Mouse (Mus musculus): ENCODE results near the gene Svip. TPM values are rescaled to one million over a fixed set of nuclear protein-coding genes. Genes with fewer than 3 reads are reported as not detected.
A peak's percentile ranks its signal among the peaks of the same experiment; 100 is the strongest.

Svip gene
- total and polyA plus RNA-seq, 3 experiments: not detected

- H3K4me2 ChIP-seq (ENCODE audit: insufficient read depth, low read depth, poor library complexity, severe bottlenecking): no peak overlapping the region
- H3K27me3 ChIP-seq (replicated peaks): no peaks in the 10 kb centered on the region
- dilution Hi-C loops (cut with MboI; ENCODE audit: extremely low pct_ligation_motif_present, extremely low pct_unique_long_range_greater_than_20kb, low sequenced_read_pairs): no loop called here
- no peaks in the 10 kb centered on the region for H3K79me2 ChIP-seq (replicated peaks; ENCODE audit: control insufficient read depth, extremely low read depth, insufficient read depth, poor library complexity, severe bottlenecking)
- DNase-seq (ENCODE audit: extremely low read depth): no peak
- in situ Hi-C loops (cut with MboI; ENCODE audit: low pct_ligation_motif_present, low pct_unique_long_range_greater_than_20kb, low sequenced_read_pairs): no loop called here
- H3K36me3 ChIP-seq (replicated peaks in 1 of 2; ENCODE audit: control insufficient read depth in 1 of 2, insufficient read depth in 1 of 2, low read length in 1 of 2): no peaks in the 10 kb centered on the region
- no peak overlapping the region for H3K4me3 ChIP-seq (replicated peaks in 1 of 3; ENCODE audit: low read depth in 2 of 3, low read length in 2 of 3, poor library complexity in 1 of 3)
- TF ChIP-seq JUND (conservative IDR thresholded peaks at IDR 0.05; ENCODE audit: low read depth, low read length) (no peak), RCOR1 (conservative IDR thresholded peaks at IDR 0.05; ENCODE audit: low read depth, low read length) (no peak), RAD21 (IDR thresholded peaks at IDR 0.05; ENCODE audit: low read depth, low read length) (no peak), USF2 (conservative IDR thresholded peaks at IDR 0.05; ENCODE audit: low read depth, low read length) (no peak), NRF1 (IDR thresholded peaks at IDR 0.05; ENCODE audit: low read depth, low read length) (no peak), HCFC1 (IDR thresholded peaks at IDR 0.05; ENCODE audit: low read depth, low read length) (no peak)
- no peaks in the 10 kb centered on the region for H3K4me1 ChIP-seq (ENCODE audit: control insufficient read depth in 1 of 2, insufficient read depth in 2 of 2)
- H3K9ac ChIP-seq (ENCODE audit: insufficient read depth, low read depth): no peak overlapping the region
- H3K27ac ChIP-seq (ENCODE audit: insufficient read depth, low read depth): no peak overlapping the region
- peaks cover 9% of the 10 kb centered on the region for H3K9me3 ChIP-seq (replicated peaks; ENCODE audit: low read length)
These were observed 36.4 kb downstream of the Svip start for GRCm38 (mm10) chr7:51969379-51969778.

GRCm38 (mm10) chr7:51967581-51967980 is 38.2 kb downstream of the Svip start:
- no peaks in the 10 kb centered on the region for H3K27me3 ChIP-seq (replicated peaks)
- in situ Hi-C loops (cut with MboI; ENCODE audit: low pct_ligation_motif_present, low pct_unique_long_range_greater_than_20kb, low sequenced_read_pairs): no loop called here
- H3K4me3 ChIP-seq (replicated peaks in 1 of 3; ENCODE audit: low read depth in 2 of 3, low read length in 2 of 3, poor library complexity in 1 of 3): no peak overlapping the region
- DNase-seq (ENCODE audit: extremely low read depth): no peak
- H3K27ac ChIP-seq (ENCODE audit: insufficient read depth, low read depth): no peak overlapping the region
- peaks cover 8% of the 10 kb centered on the region for H3K9me3 ChIP-seq (replicated peaks; ENCODE audit: low read length)
- dilution Hi-C loops (cut with MboI; ENCODE audit: extremely low pct_ligation_motif_present, extremely low pct_unique_long_range_greater_than_20kb, low sequenced_read_pairs): no loop called here
- no peak overlapping the region for H3K4me2 ChIP-seq (ENCODE audit: insufficient read depth, low read depth, poor library complexity, severe bottlenecking)
- TF ChIP-seq MAFK (IDR thresholded peaks at IDR 0.05; ENCODE audit: insufficient replicate concordance, low read length) (no peak), ZKSCAN1 (IDR thresholded peaks at IDR 0.05; ENCODE audit: borderline replicate concordance, low read depth, low read length) (no peak), MXI1 (IDR thresholded peaks at IDR 0.05; ENCODE audit: low read depth, low read length) (no peak), BHLHE40 (IDR thresholded peaks at IDR 0.05; ENCODE audit: low read depth, low read length) (no peak)
- H3K4me1 ChIP-seq (ENCODE audit: control insufficient read depth in 1 of 2, insufficient read depth in 2 of 2): no peaks in the 10 kb centered on the region
- no peaks in the 10 kb centered on the region for H3K79me2 ChIP-seq (replicated peaks; ENCODE audit: control insufficient read depth, extremely low read depth, insufficient read depth, poor library complexity, severe bottlenecking)
- H3K9ac ChIP-seq (ENCODE audit: insufficient read depth, low read depth): no peak overlapping the region
- no peaks in the 10 kb centered on the region for H3K36me3 ChIP-seq (replicated peaks in 1 of 2; ENCODE audit: control insufficient read depth in 1 of 2, insufficient read depth in 1 of 2, low read length in 1 of 2)

GRCm38 (mm10) chr7:51964681-51965080 is 41.1 kb downstream of the Svip start:
- no peak overlapping the region for H3K4me2 ChIP-seq (ENCODE audit: insufficient read depth, low read depth, poor library complexity, severe bottlenecking)
- H3K27me3 ChIP-seq (replicated peaks): no peaks in the 10 kb centered on the region
- no peaks in the 10 kb centered on the region for H3K36me3 ChIP-seq (replicated peaks in 1 of 2; ENCODE audit: control insufficient read depth in 1 of 2, insufficient read depth in 1 of 2, low read length in 1 of 2)
- H3K4me3 ChIP-seq (replicated peaks in 1 of 3; ENCODE audit: low read depth in 2 of 3, low read length in 2 of 3, poor library complexity in 1 of 3): no peak overlapping the region
- no peaks in the 10 kb centered on the region for H3K79me2 ChIP-seq (replicated peaks; ENCODE audit: control insufficient read depth, extremely low read depth, insufficient read depth, poor library complexity, severe bottlenecking)
- in situ Hi-C loops (cut with MboI; ENCODE audit: low pct_ligation_motif_present, low pct_unique_long_range_greater_than_20kb, low sequenced_read_pairs) (no loop called here), dilution Hi-C loops (cut with MboI; ENCODE audit: extremely low pct_ligation_motif_present, extremely low pct_unique_long_range_greater_than_20kb, low sequenced_read_pairs) (no loop called here)
- no peaks in the 10 kb centered on the region for H3K4me1 ChIP-seq (ENCODE audit: control insufficient read depth in 1 of 2, insufficient read depth in 2 of 2)
- TF ChIP-seq RAD21 (IDR thresholded peaks at IDR 0.05; ENCODE audit: low read depth, low read length) (no peak), USF2 (conservative IDR thresholded peaks at IDR 0.05; ENCODE audit: low read depth, low read length) (no peak), HCFC1 (IDR thresholded peaks at IDR 0.05; ENCODE audit: low read depth, low read length) (no peak), PAX5 (IDR thresholded peaks at IDR 0.05; ENCODE audit: low read length) (no peak), GABPA (IDR thresholded peaks at IDR 0.05; ENCODE audit: insufficient replicate concordance, low read depth, low read length) (no peak), ZKSCAN1 (IDR thresholded peaks at IDR 0.05; ENCODE audit: borderline replicate concordance, low read depth, low read length) (no peak), ZMIZ1 (IDR thresholded peaks at IDR 0.05; ENCODE audit: low read depth, low read length) (no peak), NRF1 (IDR thresholded peaks at IDR 0.05; ENCODE audit: low read depth, low read length) (no peak), RCOR1 (conservative IDR thresholded peaks at IDR 0.05; ENCODE audit: low read depth, low read length) (no peak), ELF1 (IDR thresholded peaks at IDR 0.05; ENCODE audit: low read depth, low read length) (no peak), CHD2 (IDR thresholded peaks at IDR 0.05; ENCODE audit: low read length) (no peak), USF1 (IDR thresholded peaks at IDR 0.05; ENCODE audit: low read depth, low read length) (no peak), MAZ (IDR thresholded peaks at IDR 0.05; ENCODE audit: low read depth, low read length) (no peak), MAX (IDR thresholded peaks at IDR 0.05; ENCODE audit: low read length) (no peak), MXI1 (IDR thresholded peaks at IDR 0.05; ENCODE audit: low read depth, low read length) (no peak), MYC (IDR thresholded peaks at IDR 0.05; ENCODE audit: low read depth, low read length) (no peak), ZNF384 (IDR thresholded peaks at IDR 0.05; ENCODE audit: low read depth, low read length) (no peak), TBP (conservative IDR thresholded peaks at IDR 0.05; ENCODE audit: low read depth, low read length) (no peak), BHLHE40 (IDR thresholded peaks at IDR 0.05; ENCODE audit: low read depth, low read length) (no peak), SMC3 (IDR thresholded peaks at IDR 0.05; ENCODE audit: low read depth, low read length) (no peak)
- H3K27ac ChIP-seq (ENCODE audit: insufficient read depth, low read depth): no peak overlapping the region
- DNase-seq (ENCODE audit: extremely low read depth): peak; percentile 8
- H3K9me3 ChIP-seq (replicated peaks; ENCODE audit: low read length): peaks cover 8% of the 10 kb centered on the region
- H3K9ac ChIP-seq (ENCODE audit: insufficient read depth, low read depth): no peak overlapping the region
